Mouse (Mus musculus): ENCODE data around the gene Alk. TPM values are rescaled to one million over a fixed set of nuclear protein-coding genes. Genes with fewer than 3 reads are reported as not detected.

Alk gene
- total RNA-seq (2021) = 1 to 10 TPM; 6.2 to 9.4 TPM

GRCm38 (mm10) chr17:72604610-72604980, at the start of gene Alk:
Gene Alk, minus strand, starts transcription at chr17:72604627.
- DNase-seq (ENCODE audit: low spot score in 2 of 2) = peak; percentile 87 to 95
- intact Hi-C loops (cut with DNase I) = loop anchor here (5.0 to 10.0 kb wide), 2 partner anchors 120 to 942 kb away; no protein-coding TSS in a partner anchor

- intact Hi-C loops (cut with DNase I) = no loop called here
- DNase-seq (ENCODE audit: low spot score in 2 of 2) = no peak
Measured at GRCm38 (mm10) chr17:72652801-72653200, 48.4 kb upstream of the Alk start.

GRCm38 (mm10) chr17:72648607-72649217, 44.3 kb upstream of the Alk start:
- DNase-seq (ENCODE audit: low spot score in 2 of 2) = no peak
- intact Hi-C loops (cut with DNase I) = no loop called here

GRCm38 (mm10) chr17:72646167-72646566, 41.7 kb upstream of the Alk start:
- intact Hi-C loops (cut with DNase I) = no loop called here
- no peak for DNase-seq (ENCODE audit: low spot score in 2 of 2)

DNA sequence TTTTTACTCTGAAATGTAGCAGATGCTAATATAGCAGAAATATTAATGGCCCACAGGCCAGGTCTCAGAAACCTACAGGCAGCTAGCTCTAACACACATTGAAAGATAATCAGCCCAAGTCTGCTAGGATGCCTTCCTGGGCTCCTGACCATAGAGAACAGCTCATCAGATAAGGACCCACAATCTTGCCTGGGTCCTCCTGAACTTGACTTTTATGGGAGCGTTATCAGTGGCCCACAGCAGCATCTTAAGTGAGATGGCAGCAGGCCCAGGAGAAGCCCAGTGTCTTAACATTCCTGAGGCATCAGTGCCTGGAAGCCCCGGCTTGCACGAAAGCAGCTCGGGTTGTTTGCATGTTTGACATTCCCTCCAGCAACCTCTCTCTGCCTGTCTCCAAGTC, 35.7 kb upstream of the Alk start:
- intact Hi-C loops (cut with DNase I) = no loop called here
- DNase-seq (ENCODE audit: low spot score in 2 of 2) = no peak

- intact Hi-C loops (cut with DNase I) = no loop called here
- DNase-seq (ENCODE audit: low spot score in 2 of 2) = no peak
Measured at GRCm38 (mm10) chr17:72639400-72639799, 35.0 kb upstream of the Alk start.

GRCm38 (mm10) chr17:72606251-72606650, 1.8 kb upstream of the Alk start:
- intact Hi-C loops (cut with DNase I) = loop anchor here (1.0 to 10.0 kb wide), 2 partner anchors 119 to 176 kb away; no protein-coding TSS in a partner anchor
- peak; percentile 87 to 89 for DNase-seq (ENCODE audit: low spot score in 2 of 2)

GRCm38 (mm10) chr17:72603886-72604609, 379 bp downstream of the Alk start:
- no peak for DNase-seq (ENCODE audit: low spot score in 2 of 2)
- intact Hi-C loops (cut with DNase I) = loop anchor here (5.0 to 10.0 kb wide), 2 partner anchors 121 to 942 kb away; no protein-coding TSS in a partner anchor

GRCm38 (mm10) chr17:72603118-72603885, 1.1 kb downstream of the Alk start:
- intact Hi-C loops (cut with DNase I) = loop anchor here (5.0 to 10.0 kb wide), 2 partner anchors 121 to 941 kb away; no protein-coding TSS in a partner anchor
- DNase-seq (ENCODE audit: low spot score in 2 of 2) = peak; percentile 23 to 26

DNA sequence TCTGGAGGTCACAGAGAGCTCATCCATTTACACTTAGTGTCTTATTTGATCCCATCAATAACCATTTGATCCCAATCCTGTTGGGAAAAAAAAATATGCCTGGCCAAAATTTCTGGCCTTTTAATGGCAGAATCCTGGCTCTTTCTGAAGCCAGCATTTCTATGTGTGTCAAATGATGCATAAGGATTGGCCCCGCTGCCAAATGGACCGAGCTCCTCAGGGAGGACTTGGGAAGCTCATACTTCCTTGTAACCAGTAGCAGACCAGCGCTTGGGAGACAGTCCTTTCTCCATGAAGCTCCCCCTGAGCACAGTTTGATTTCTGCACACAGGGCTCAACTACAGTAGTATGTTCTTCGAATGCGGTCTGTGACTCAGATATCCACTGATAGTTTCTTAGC, 3.6 kb downstream of the Alk start:
- intact Hi-C loops (cut with DNase I) = loop anchor here (5.0 to 10.0 kb wide), 2 partner anchors 124 to 939 kb away; no protein-coding TSS in a partner anchor

GRCm38 (mm10) chr17:72587671-72588070, 16.8 kb downstream of the Alk start:
- intact Hi-C loops (cut with DNase I) = no loop called here
- DNase-seq (ENCODE audit: low spot score in 2 of 2) = no peak

More for the DNA sequence above, 3.6 kb downstream of the Alk start:
- no peak for DNase-seq (ENCODE audit: low spot score in 2 of 2)

- intact Hi-C loops (cut with DNase I) = no loop called here
- DNase-seq (ENCODE audit: low spot score in 2 of 2) = peak; percentile 10 to 54
Measured at GRCm38 (mm10) chr17:72580142-72580541, 24.3 kb downstream of the Alk start.

DNA sequence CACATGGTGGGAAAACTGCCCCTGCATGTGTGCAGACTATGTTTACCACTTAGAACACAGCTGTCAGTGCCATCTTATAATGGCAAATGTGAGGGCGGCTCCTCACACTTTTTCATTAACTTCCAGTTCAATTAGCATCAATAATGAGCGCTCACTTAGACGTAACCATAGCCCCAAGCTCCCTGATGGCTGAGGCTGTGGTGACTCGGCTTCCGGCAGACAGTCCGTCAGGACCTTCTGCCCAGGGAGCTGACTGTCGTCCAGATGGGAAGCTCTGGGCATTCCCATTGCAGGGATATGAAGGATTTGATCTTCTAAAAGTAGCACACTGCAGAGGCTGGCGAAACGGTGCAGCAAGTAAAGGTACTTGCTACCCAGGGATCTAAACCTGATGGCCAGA, 25.1 kb downstream of the Alk start:
- DNase-seq (ENCODE audit: low spot score in 2 of 2) = no peak
- intact Hi-C loops (cut with DNase I) = no loop called here

DNA sequence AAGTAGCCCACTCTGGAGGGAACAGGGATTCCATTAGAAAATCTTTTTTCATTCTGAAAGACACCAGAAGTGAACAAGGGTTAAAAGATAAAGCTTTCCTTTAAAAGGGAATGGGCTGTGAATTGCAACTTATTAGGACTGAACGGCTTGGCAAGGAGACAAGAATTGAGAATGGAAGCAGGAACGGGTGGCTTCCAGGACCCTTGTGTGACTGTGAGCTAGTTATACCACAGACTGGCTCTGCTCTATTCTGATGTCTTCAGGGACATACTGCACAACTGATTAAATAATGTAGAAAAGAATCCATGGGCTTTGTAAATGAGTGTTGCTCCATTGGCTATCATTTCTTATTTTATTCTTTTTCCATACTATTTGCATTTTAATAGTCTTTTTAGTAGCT, 33.0 kb downstream of the Alk start:
- intact Hi-C loops (cut with DNase I) = no loop called here

DNA sequence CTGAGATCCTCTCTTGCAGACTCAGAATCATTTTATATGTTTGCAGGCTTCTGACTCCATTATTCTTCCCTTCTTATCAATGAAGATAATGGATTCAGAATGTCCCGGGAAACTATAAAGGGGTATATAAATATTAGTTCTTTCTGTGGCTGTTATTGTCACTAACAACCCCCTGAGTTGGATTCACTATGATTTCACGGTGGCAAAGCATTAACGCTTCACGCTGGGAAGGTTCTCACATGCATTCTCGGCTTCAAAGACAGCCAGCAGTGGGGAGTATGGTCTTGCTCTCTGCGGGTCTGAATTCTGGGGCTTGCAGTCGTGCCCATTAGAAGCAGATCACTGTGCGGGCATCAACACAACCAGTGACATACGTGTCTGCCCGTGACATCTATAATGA, 34.9 kb downstream of the Alk start:
- DNase-seq (ENCODE audit: low spot score in 2 of 2) = no peak
- intact Hi-C loops (cut with DNase I) = no loop called here

More for the DNA sequence above, 33.0 kb downstream of the Alk start:
- no peak for DNase-seq (ENCODE audit: low spot score in 2 of 2)

DNA sequence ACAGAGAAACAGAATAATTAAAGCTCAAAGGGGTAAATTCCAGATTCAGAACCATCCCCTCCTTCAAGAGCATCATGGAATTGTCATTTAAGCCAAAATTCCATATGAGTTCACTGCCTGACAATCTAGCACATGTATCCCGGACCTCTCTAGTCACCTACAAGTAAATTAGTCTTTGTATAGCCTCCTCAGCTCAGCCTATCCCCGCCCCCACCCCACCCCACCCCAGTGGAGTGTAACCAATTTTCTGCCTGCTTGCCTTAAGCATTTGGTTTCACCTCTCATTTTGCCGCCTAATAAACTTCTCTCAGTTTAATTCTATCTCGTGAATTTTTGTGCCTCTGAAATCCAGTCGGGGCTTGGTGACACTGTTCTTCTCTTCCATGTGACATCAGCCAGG, 41.0 kb downstream of the Alk start:
- DNase-seq (ENCODE audit: low spot score in 2 of 2) = no peak
- intact Hi-C loops (cut with DNase I) = no loop called here

DNA sequence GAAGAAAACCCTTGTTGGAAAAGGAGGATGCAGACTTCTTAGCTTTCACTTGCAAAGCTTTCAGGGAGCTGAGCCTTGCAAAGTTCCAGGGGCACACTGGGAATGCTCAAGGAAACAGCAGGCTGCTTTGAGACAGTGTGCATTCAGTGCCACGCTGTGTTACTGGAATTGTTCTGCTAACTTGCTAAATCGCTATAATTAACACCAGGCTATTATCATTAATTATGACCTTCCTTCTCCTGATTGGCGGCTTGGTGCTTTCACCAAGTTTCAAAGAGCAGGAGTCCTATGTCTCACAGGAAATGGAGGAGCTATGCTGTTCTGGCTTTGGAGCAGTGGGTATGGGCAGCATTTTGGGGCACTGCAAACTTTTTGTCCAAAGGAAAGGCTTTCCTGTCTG, 43.0 kb downstream of the Alk start:
- intact Hi-C loops (cut with DNase I) = no loop called here
- DNase-seq (ENCODE audit: low spot score in 2 of 2) = no peak

DNA sequence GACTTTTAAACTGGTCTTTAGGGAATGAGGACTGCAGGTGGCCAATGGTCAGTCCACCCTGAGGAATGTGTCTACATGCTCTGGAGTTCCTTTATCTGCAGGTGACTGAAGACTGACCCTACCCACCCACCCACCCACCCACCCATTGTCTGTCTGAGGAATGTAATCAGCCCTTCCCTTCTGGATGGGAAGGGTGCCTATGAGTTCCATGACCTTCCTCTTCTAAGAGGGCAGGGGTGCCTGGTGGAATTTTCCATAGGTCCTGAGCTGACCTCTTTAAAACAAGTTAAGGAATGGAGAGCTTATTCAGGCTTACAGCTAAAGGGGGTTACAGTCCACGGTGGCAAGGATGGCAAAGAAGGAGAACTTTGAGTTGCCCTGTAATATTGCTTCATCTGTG, 43.7 kb downstream of the Alk start:
- DNase-seq (ENCODE audit: low spot score in 2 of 2) = no peak
- intact Hi-C loops (cut with DNase I) = no loop called here

DNA sequence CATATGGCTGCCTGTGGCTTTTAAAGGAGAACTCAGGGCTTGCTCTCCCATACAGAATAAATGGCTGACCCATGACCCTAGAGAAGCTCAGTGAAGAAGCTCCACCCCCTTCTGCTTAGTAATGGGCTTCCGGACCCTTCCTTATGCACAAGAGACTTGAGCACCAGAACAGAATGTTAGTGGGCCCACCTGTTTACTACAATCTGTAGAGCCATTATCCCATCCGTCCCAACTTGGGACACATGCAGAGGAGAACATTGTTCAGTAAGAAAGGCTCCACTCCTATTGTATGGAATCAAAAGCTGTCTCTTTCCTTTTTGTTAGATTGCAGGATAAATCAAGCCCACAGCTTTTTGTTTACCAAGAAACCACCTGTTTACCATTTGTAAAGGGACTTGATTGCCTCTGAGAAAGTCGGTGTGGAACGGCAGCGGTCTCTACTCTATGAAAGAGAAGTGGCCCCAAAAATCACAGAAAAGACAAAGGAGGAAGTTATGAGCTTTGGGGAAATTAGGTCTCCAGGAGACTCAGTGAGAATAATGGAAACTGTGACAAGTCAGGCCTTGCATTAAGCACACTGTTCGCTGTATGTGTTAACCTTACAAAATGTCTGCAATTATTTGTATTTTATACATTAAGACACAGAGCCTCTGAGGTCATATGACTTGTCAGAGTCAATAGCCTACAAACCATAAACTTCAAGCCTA, 47.2 kb downstream of the Alk start:
- DNase-seq (ENCODE audit: low spot score in 2 of 2) = no peak
- intact Hi-C loops (cut with DNase I) = no loop called here

GRCm38 (mm10) chr17:72546274-72546673, 58.2 kb downstream of the Alk start:
- DNase-seq (ENCODE audit: low spot score in 2 of 2) = no peak
- intact Hi-C loops (cut with DNase I) = no loop called here

Data from left cerebral cortex, postnatal 25 days (tissue).